Mouse (Mus musculus): Measurements from ENCODE around the gene Fcgr2b. TPM values are rescaled to one million over a fixed set of nuclear protein-coding genes. Genes with fewer than 3 reads are reported as not detected.

The Fcgr2b gene
- polyA plus RNA-seq, 1 experiment from 2014 or later: 0.34 TPM

GRCm38 (mm10) chr1:170926941-170927340 lies 49.4 kb downstream of the Fcgr2b start:
- ATAC-seq (ENCODE audit: insufficient number of reproducible peaks, insufficient read depth, low FRiP score, low TSS enrichment, low read depth): no peak
- 0 out of 2 replicates have a peak, but pooled peaks cover 3% of the 10 kb centered on the region for H3K27me3 ChIP-seq
- H3K4me1 ChIP-seq (replicated peaks): no peaks in the 10 kb centered on the region
- H3K36me3 ChIP-seq: no peaks in the 10 kb centered on the region
- H3K9me3 ChIP-seq: no peaks in the 10 kb centered on the region
- 53% methylated on average over 6 of the region's 6 CpGs for WGBS
- no peak overlapping the region for H3K27ac ChIP-seq
- H3K4me3 ChIP-seq (replicated peaks): no peak overlapping the region
- H3K9ac ChIP-seq (replicated peaks): no peak overlapping the region
- H3K4me2 ChIP-seq: no peak overlapping the region

GRCm38 (mm10) chr1:170924485-170924884 lies 51.9 kb downstream of the Fcgr2b start:
- H3K4me3 ChIP-seq (replicated peaks): no peak overlapping the region
- H3K27ac ChIP-seq: no peak overlapping the region
- WGBS: 81% methylated on average over 6 of the region's 6 CpGs
- ATAC-seq (ENCODE audit: insufficient number of reproducible peaks, insufficient read depth, low FRiP score, low TSS enrichment, low read depth): no peak
- no peaks in the 10 kb centered on the region for H3K4me1 ChIP-seq (replicated peaks)
- no peak overlapping the region for H3K4me2 ChIP-seq
- 0 out of 2 replicates have a peak, but pooled peaks cover 3% of the 10 kb centered on the region for H3K27me3 ChIP-seq
- no peaks in the 10 kb centered on the region for H3K36me3 ChIP-seq
- H3K9me3 ChIP-seq: no peaks in the 10 kb centered on the region
- no peak overlapping the region for H3K9ac ChIP-seq (replicated peaks)

- no peaks in the 10 kb centered on the region for H3K9me3 ChIP-seq
- no peaks in the 10 kb centered on the region for H3K36me3 ChIP-seq
- H3K27ac ChIP-seq: no peak overlapping the region
- no peak overlapping the region for H3K9ac ChIP-seq (replicated peaks)
- H3K4me3 ChIP-seq (replicated peaks): no peak overlapping the region
- no peaks in the 10 kb centered on the region for H3K27me3 ChIP-seq
- no peak for ATAC-seq (ENCODE audit: insufficient number of reproducible peaks, insufficient read depth, low FRiP score, low TSS enrichment, low read depth)
- WGBS: 95% methylated on average over 8 of the region's 8 CpGs
- H3K4me1 ChIP-seq (replicated peaks): no peaks in the 10 kb centered on the region
- H3K4me2 ChIP-seq: no peak overlapping the region
These were observed 57.0 kb downstream of the Fcgr2b start for GRCm38 (mm10) chr1:170919308-170919707.

DNA sequence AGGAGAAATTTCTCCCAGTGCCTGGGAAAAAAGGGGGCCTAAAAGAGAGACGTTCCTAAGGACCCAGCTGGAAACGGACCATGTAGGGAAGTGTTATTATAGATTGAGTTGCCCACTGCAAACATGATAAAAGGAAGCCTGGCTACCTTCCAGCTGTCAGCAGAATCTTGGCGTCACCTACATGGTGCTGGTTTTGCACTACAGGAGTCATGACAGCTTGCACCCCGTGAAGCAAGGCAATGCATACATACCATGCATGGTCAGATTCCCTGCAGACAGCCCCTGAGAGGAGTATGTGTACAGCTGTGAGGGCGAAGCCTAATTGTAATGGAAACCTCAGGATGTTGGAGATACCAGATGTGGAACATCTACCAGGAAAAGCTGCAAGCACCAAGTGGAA lies 60.7 kb downstream of the Fcgr2b start:
- no peaks in the 10 kb centered on the region for H3K9me3 ChIP-seq
- 0 out of 2 replicates have a peak, but pooled peaks cover 6% of the 10 kb centered on the region for H3K27me3 ChIP-seq
- H3K4me2 ChIP-seq: no peak overlapping the region
- H3K27ac ChIP-seq: no peak overlapping the region
- no peaks in the 10 kb centered on the region for H3K4me1 ChIP-seq (replicated peaks)
- H3K9ac ChIP-seq (replicated peaks): no peak overlapping the region
- ATAC-seq (ENCODE audit: insufficient number of reproducible peaks, insufficient read depth, low FRiP score, low TSS enrichment, low read depth): no peak
- 76% methylated on average over 5 of the region's 5 CpGs for WGBS
- no peak overlapping the region for H3K4me3 ChIP-seq (replicated peaks)
- H3K36me3 ChIP-seq: no peaks in the 10 kb centered on the region

DNA sequence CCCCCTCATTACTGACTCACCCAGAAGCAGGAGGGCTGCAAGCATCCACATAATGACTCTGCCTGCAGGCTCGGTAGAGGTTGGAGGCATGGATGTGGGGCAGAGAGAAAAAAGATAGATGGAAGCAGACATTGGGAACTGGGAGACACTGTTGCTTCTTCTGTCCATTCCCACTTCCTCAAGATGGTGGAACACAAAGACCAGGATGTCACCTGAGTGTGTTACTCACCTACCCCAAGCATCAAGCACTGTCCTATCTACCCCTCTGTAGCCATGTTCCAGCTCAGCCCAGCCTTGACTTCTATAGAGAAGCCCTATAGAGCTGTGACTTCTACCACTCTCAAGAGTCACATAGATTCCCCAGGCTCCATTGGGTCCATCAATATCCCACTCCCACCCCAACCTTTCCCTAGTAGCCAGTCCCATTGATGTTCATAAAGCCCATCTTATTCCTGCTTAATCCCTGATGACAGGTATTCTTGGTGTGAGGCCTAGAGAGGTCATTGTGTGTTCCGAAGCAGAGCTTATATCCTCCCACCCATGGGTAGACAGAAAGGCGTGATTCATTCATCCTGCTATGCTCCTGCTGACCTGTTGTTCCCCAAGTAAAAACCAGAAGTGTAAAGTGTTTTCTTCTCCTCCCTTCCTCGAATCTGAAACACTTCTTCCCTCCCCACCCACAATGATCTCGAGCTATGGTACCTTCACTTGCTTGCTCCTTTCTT lies 63.3 kb downstream of the Fcgr2b start, which contains the start of gene Fcrlb:
TSS of gene Fcrlb (minus strand) at position 51 of the 725 bp plus-strand sequence.
- Histone ChIP-seq H3K4me2 (no peak within 1 kb of the TSS), H3K4me1 (replicated peaks) (peaks cover 6% of the 10 kb centered on the region), H3K27me3 (peaks cover 27% of the 10 kb centered on the region), H3K4me3 (replicated peaks) (no peak within 1 kb of the TSS), H3K9ac (replicated peaks) (no peak within 1 kb of the TSS), H3K27ac (no peak within 1 kb of the TSS), H3K36me3 (no peaks in the 10 kb centered on the region), H3K9me3 (no peaks in the 10 kb centered on the region)
- WGBS: 73% methylated on average over 5 of the region's 5 CpGs
- ATAC-seq (ENCODE audit: insufficient number of reproducible peaks, insufficient read depth, low FRiP score, low TSS enrichment, low read depth): no peak

DNA sequence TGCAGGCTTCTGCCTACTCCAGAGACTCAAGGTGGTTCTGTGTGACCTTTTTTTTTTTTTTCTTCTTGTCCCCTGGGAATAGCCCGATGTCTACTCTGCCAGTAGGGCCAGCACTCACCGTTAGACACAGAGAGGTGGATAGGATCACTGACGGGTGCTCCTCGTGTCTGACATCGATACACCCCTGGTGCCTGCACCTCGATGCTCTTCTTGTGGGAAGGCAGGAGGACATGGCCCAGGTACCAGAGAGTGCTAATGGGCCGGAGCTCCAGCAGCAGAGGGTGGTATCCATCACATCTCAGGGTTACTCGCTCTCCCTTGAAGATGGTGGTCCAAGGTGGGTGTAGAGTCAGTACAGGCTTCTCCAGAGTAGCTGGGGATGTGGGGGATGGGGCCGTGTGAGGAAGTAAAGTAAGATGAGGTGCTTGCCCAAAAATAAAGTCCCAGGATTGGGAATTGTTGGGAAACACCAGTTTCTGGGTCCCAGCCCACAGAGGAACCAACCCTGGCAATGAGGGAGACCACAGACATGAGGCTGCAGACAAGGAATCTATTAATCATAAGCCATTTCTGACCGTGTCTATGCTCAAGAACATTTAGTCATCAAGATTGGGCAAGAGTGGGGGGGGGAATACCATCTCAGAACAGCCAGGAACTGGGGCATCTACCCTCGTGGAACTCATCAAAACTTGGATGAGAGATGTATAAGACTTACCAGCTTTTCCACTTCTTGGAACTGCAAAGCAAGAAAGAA lies 64.3 kb downstream of the Fcgr2b start:
- Histone ChIP-seq H3K4me2 (no peak overlapping the region), H3K36me3 (no peaks in the 10 kb centered on the region), H3K9ac (replicated peaks) (no peak overlapping the region), H3K4me1 (replicated peaks) (peaks cover 15% of the 10 kb centered on the region), H3K27me3 (peaks cover 36% of the 10 kb centered on the region), H3K27ac (no peak overlapping the region), H3K4me3 (replicated peaks) (no peak overlapping the region), H3K9me3 (no peaks in the 10 kb centered on the region)
- ATAC-seq (ENCODE audit: insufficient number of reproducible peaks, insufficient read depth, low FRiP score, low TSS enrichment, low read depth): no peak
- WGBS: 81% methylated on average over 11 of the region's 11 CpGs

Other genes with a start within 250 kb of the Fcgr2b start
- 8.4 and 9.3 TPM in 2 replicates for gene Atf6, start 108.8 kb downstream of the Fcgr2b start, polyA plus RNA-seq (2016; fragmentation: Nextera tagmentation; extraction: Ambion mirVana)
- gene Gm26620, start 91.5 kb downstream of the Fcgr2b start, polyA plus RNA-seq (2016; fragmentation: Nextera tagmentation; extraction: Ambion mirVana): 0.28 and 0.42 TPM in 2 replicates
- 46.0 and 53.2 TPM in 2 replicates for gene Dusp12, start 91.0 kb downstream of the Fcgr2b start, polyA plus RNA-seq (2016; fragmentation: Nextera tagmentation; extraction: Ambion mirVana)
- not detected in 2 replicates for gene Fcrlb, start 63.6 kb downstream of the Fcgr2b start, polyA plus RNA-seq (2016; fragmentation: Nextera tagmentation; extraction: Ambion mirVana)
- gene Fcrla, start 49.0 kb downstream of the Fcgr2b start, polyA plus RNA-seq (2016; fragmentation: Nextera tagmentation; extraction: Ambion mirVana): not detected in 2 replicates
- gene Fcgr4, start 42.4 kb upstream of the Fcgr2b start, polyA plus RNA-seq (2016; fragmentation: Nextera tagmentation; extraction: Ambion mirVana): 0.17 and 0.21 TPM in 2 replicates
- 4.5 and 5.3 TPM in 2 replicates for gene Fcgr3, start 88.4 kb upstream of the Fcgr2b start, polyA plus RNA-seq (2016; fragmentation: Nextera tagmentation; extraction: Ambion mirVana)
- gene Cfap126, start 137.4 kb upstream of the Fcgr2b start, polyA plus RNA-seq (2016; fragmentation: Nextera tagmentation; extraction: Ambion mirVana): 1.5 and 1.6 TPM in 2 replicates
- gene Sdhc, start 174.1 kb upstream of the Fcgr2b start, polyA plus RNA-seq (2016; fragmentation: Nextera tagmentation; extraction: Ambion mirVana): 182 and 217 TPM in 2 replicates
- 1.5 and 2.6 TPM in 2 replicates for gene Mpz, start 174.2 kb upstream of the Fcgr2b start, polyA plus RNA-seq (2016; fragmentation: Nextera tagmentation; extraction: Ambion mirVana)
- gene Pcp4l1, start 219.7 kb upstream of the Fcgr2b start, polyA plus RNA-seq (2016; fragmentation: Nextera tagmentation; extraction: Ambion mirVana): 2.0 and 2.8 TPM in 2 replicates
- 0.17 and 0.43 TPM in 2 replicates for gene Nr1i3, start 237.4 kb upstream of the Fcgr2b start, polyA plus RNA-seq (2016; fragmentation: Nextera tagmentation; extraction: Ambion mirVana)
- gene Tomm40l, start 246.0 kb upstream of the Fcgr2b start, polyA plus RNA-seq (2016; fragmentation: Nextera tagmentation; extraction: Ambion mirVana): 29.7 and 31.9 TPM in 2 replicates
- 2.1 and 3.1 TPM in 2 replicates for gene Apoa2, start 248.5 kb upstream of the Fcgr2b start, polyA plus RNA-seq (2016; fragmentation: Nextera tagmentation; extraction: Ambion mirVana)

Data from limb, embryonic 12.5 days (tissue).